Mouse (Mus musculus): ENCODE data around the gene Rps27rt.

DNA sequence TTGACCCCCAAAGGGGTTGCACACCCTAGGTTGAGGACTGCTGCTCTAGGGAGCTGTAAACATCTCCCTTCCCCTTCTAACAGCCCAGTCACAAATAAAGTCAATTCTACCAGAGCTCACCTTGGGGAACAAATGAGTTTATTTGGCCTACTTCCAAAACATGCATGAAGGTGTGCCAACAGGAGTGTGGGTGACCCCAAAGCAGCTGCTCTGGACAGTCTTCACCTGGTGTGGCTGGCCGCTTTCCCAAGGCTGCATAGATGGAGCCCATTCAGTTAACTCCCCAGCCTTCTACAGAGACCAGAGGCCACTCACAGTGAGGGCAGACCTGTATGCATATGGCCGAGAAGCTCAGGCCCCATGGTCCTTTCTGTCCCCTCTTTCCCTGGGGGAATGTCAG lies 38.9 kb upstream of the Rps27rt start:
- no peak for TF ChIP-seq CTCF (IDR thresholded peaks at IDR 0.05; ENCODE audit: borderline replicate concordance, insufficient read depth, low read length)
- TF ChIP-seq POLR2A (IDR thresholded peaks at IDR 0.05; ENCODE audit: low read depth, low read length): no peak
